9 mouse cellular contexts compared by ENCODE assay signal in genomic region chr2:166592034-166592912, GRCm38 (mm10).
DNase-seq lines count a peak whose midpoint lies in the region; ATAC-seq lines count a peak whose summit lies in the region.
"Had no signal": no experiment of that assay in that cellular context is flagged by ENCODE, and none has a peak within 500 bp of the region (broad histone marks: within the 10 kb centered on the region; RNA-seq: fewer than 3 reads in every experiment).

No protein-coding gene starts in this region.

- no peaks in the 10 kb centered on the region for H3K4me1 ChIP-seq in forebrain, embryonic 12.5 days

- H3K9ac ChIP-seq in forebrain, embryonic 12.5 days, result no peak overlapping the region
- H3K9ac ChIP-seq: limb, embryonic 15.5 days had no signal

- WGBS in forebrain, embryonic 12.5 days, result 45% methylated on average over 21 of the region's 21 CpGs

- H3K4me2 ChIP-seq in forebrain, embryonic 12.5 days, result no peak overlapping the region
- H3K4me2 ChIP-seq: limb, embryonic 15.5 days had no signal

- DNase-seq in ES-CJ7 (ENCODE audit: low read depth, low spot score), result peak; percentile 72
- peak; percentile 52 for DNase-seq in c-Kit-negative CD71-positive TER-119-positive erythroid progenitor cells, embryonic 14.5 days (ENCODE audit: low read depth, low spot score)
- DNase-seq in layer of hippocampus, adult 9-11 months, result peak; percentile 66
- peak; percentile 77 for DNase-seq in lung, postnatal 36 days
- peak; percentile 66 for DNase-seq in retina, postnatal 7 days (ENCODE audit: low read depth, low spot score)
- peak; percentile 48 to 85 for DNase-seq in urinary bladder, adult 18-20 months (ENCODE audit: low spot score in 2 of 2)

- ATAC-seq in forebrain, embryonic 12.5 days (ENCODE audit: low FRiP score), result peak; percentile 51
- ATAC-seq in hematopoietic stem cell, adult 5-6 weeks (replicated peaks in 1 of 2; ENCODE audit: insufficient read depth in 1 of 2, low FRiP score in 2 of 2, low TSS enrichment in 1 of 2, low read depth in 1 of 2, poor library complexity in 2 of 2, severe bottlenecking in 2 of 2), result peak; percentile 57 to 61; a peak in 3 of 4 replicates

- peaks cover 21% of the 10 kb centered on the region; the same call in 1 of the 2 replicates for H3K36me3 ChIP-seq in forebrain, embryonic 12.5 days (replicated peaks)

- no peak overlapping the region for H3K27ac ChIP-seq in forebrain, embryonic 12.5 days
- H3K27ac ChIP-seq: limb, embryonic 15.5 days had no signal

- H3K4me3 ChIP-seq in forebrain, embryonic 12.5 days (replicated peaks), result no peak overlapping the region
- H3K4me3 ChIP-seq: limb, embryonic 15.5 days had no signal

- no peaks in the 10 kb centered on the region for H3K27me3 ChIP-seq in forebrain, embryonic 12.5 days
- H3K27me3 ChIP-seq: limb, embryonic 15.5 days had no signal

- H3K9me3 ChIP-seq in forebrain, embryonic 12.5 days, result no peaks in the 10 kb centered on the region
- H3K9me3 ChIP-seq: limb, embryonic 15.5 days had no signal
